24 mouse cellular contexts compared by ENCODE assay signal in genomic region chr2:178544411-178544810, GRCm38 (mm10).
"Had no signal": no experiment of that assay in that cellular context is flagged by ENCODE, and none has a peak within 500 bp of the region (broad histone marks: within the 10 kb centered on the region; RNA-seq: fewer than 3 reads in every experiment).

No protein-coding gene starts in this region.

- H3K27ac ChIP-seq: heart, adult 2 months; heart, embryonic 13.5 days; heart, embryonic 15.5 days; hindbrain, embryonic 13.5 days; hindbrain, embryonic 15.5 days; hindbrain, postnatal 0 days; kidney, embryonic 15.5 days; kidney, postnatal 0 days; limb, embryonic 13.5 days; limb, embryonic 15.5 days had no signal

- H3K27me3 ChIP-seq: hindbrain, embryonic 15.5 days; kidney, embryonic 15.5 days had no signal

- ATAC-seq: hindbrain, postnatal 0 days; intestine, embryonic 16.5 days had no signal

- H3K4me1 ChIP-seq: heart, embryonic 13.5 days; heart, embryonic 15.5 days; hindbrain, embryonic 15.5 days had no signal

- DNase-seq: gastrocnemius, postnatal 14 days; gastrocnemius, postnatal 36 days; heart, adult 11 months; heart, adult 2 months; heart, postnatal 14 days; heart, postnatal 36 days; kidney, adult 11 months; kidney, adult 2 months; kidney, adult 9 months; kidney, postnatal 14 days; kidney, postnatal 36 days; layer of hippocampus, adult 9-11 months; layer of hippocampus, postnatal 36 days; left cerebral cortex, postnatal 4 days had no signal

- H3K4me3 ChIP-seq: heart, adult 2 months; heart, embryonic 13.5 days; heart, embryonic 15.5 days; hindbrain, embryonic 13.5 days; hindbrain, embryonic 15.5 days; kidney, embryonic 15.5 days; limb, embryonic 13.5 days; limb, embryonic 15.5 days had no signal

- H3K36me3 ChIP-seq: heart, embryonic 13.5 days; heart, embryonic 15.5 days; hindbrain, embryonic 13.5 days; hindbrain, embryonic 15.5 days; kidney, embryonic 15.5 days; limb, embryonic 13.5 days; limb, embryonic 15.5 days had no signal
